Mouse (Mus musculus) brain, embryonic 14.5 days (tissue): ENCODE data around the gene Xylt2.

Experiments used
- CTCF ChIP-seq: fragments of 200-500 bp; IDR thresholded peaks from 2 replicates; pipeline ENCODE4 v1.5.1; 2012; ENCODE audit warnings: inconsistent platforms, mild to moderate bottlenecking, moderate library complexity, borderline replicate concordance; ENCODE audit not compliant: insufficient read depth, insufficient read length; ENCODE audit errors: extremely low read depth
- POLR2A ChIP-seq: fragments of 200-500 bp; IDR thresholded peaks from 2 replicates; pipeline ENCODE4 v1.6.1; 2012; ENCODE audit warnings: mild to moderate bottlenecking, inconsistent platforms, borderline replicate concordance; ENCODE audit not compliant: poor library complexity, insufficient read depth, insufficient read length, severe bottlenecking; ENCODE audit errors: extremely low read depth

- TF ChIP-seq POLR2A: no peak
- no peak for TF ChIP-seq CTCF
These were observed 4.3 kb upstream of the Xylt2 start for GRCm38 (mm10) chr11:94681640-94682039.
